Mouse (Mus musculus) frontal cortex, postnatal 10 days (tissue): ENCODE results near the gene Gm11733.

Experiments used
- DNase-seq, 2 experiments: peaks; one replicate each; pipeline ENCODE4 v3.0.0; 2022; ENCODE audit warnings: low spot score in 2 of 2, mixed read lengths in 1 of 2

The Gm11733 gene

GRCm38 (mm10) chr11:117535491-117536304 lies 51.5 kb downstream of the Gm11733 start:
- no peak for DNase-seq

GRCm38 (mm10) chr11:117536586-117536985 lies 52.4 kb downstream of the Gm11733 start:
- DNase-seq: no peak
